ENCODE assay signal across 23 mouse cellular contexts in genomic region chr8:107121681-107122291, GRCm38 (mm10). TPM values are rescaled to one million over a fixed set of nuclear protein-coding genes. Genes with fewer than 3 reads are reported as not detected.
DNase-seq lines count a peak whose midpoint lies in the region; ATAC-seq and TF ChIP-seq lines count a peak whose summit lies in the region.
"Had no signal": no experiment of that assay in that cellular context is flagged by ENCODE, and none has a peak within 500 bp of the region (broad histone marks: within the 10 kb centered on the region; RNA-seq: fewer than 3 reads in every experiment).

No protein-coding gene starts in this region.

- H3K9ac ChIP-seq in forebrain, embryonic 11.5 days (ENCODE audit: low read length), result no peak overlapping the region
- H3K9ac ChIP-seq in forebrain, postnatal 0 days, result no peak overlapping the region
- no peak overlapping the region for H3K9ac ChIP-seq in embryonic facial prominence, embryonic 13.5 days
- H3K9ac ChIP-seq in kidney, embryonic 16.5 days (replicated peaks; ENCODE audit: low read length), result no peak overlapping the region
- H3K9ac ChIP-seq in stomach, embryonic 16.5 days (ENCODE audit: low read length), result no peak overlapping the region
- H3K9ac ChIP-seq: forebrain, embryonic 15.5 days; heart, embryonic 15.5 days; limb, embryonic 12.5 days; liver, embryonic 13.5 days; midbrain, embryonic 12.5 days; neural tube, embryonic 13.5 days had no signal

- no peak for ATAC-seq in forebrain, embryonic 11.5 days (replicated peaks; ENCODE audit: low FRiP score)
- ATAC-seq in forebrain, postnatal 0 days, result no peak
- ATAC-seq in embryonic facial prominence, embryonic 13.5 days (ENCODE audit: insufficient number of reproducible peaks, insufficient read depth, low FRiP score, low TSS enrichment, low read depth), result no peak
- ATAC-seq in kidney, embryonic 16.5 days (ENCODE audit: low FRiP score, low TSS enrichment), result no peak
- ATAC-seq in stomach, embryonic 16.5 days (ENCODE audit: insufficient read depth, low FRiP score), result no peak
- ATAC-seq: activated CD4-positive, CD25-positive, alpha-beta regulatory T cell, adult 4 months; CD4-positive, CD25-positive, alpha-beta regulatory T cell, adult 4 months; forebrain, embryonic 15.5 days had no signal

- peak; percentile 40 for DNase-seq in forebrain, embryonic 11.5 days (ENCODE audit: low spot score)
- no peak for DNase-seq in forebrain, postnatal 0 days
- no peak for DNase-seq in spleen, postnatal 4 days (ENCODE audit: low spot score in 2 of 2)
- DNase-seq in thymus, postnatal 10 days (ENCODE audit: low spot score in 2 of 2), result no peak
- DNase-seq: adrenal gland, postnatal 14 days; cerebellum, postnatal 36 days; gastrocnemius, postnatal 25 days; heart, adult 2 months; liver, embryonic 13.5 days had no signal

- 91% methylated on average over 7 of the region's 7 CpGs for WGBS in forebrain, embryonic 11.5 days
- 84% methylated on average over 7 of the region's 7 CpGs for WGBS in forebrain, postnatal 0 days
- WGBS in embryonic facial prominence, embryonic 13.5 days, result 87% methylated on average over 7 of the region's 7 CpGs
- 73% methylated on average over 7 of the region's 7 CpGs for WGBS in kidney, embryonic 16.5 days
- 82% methylated on average over 7 of the region's 7 CpGs for WGBS in stomach, embryonic 16.5 days

- peaks cover 3% of the 10 kb centered on the region for H3K4me1 ChIP-seq in forebrain, embryonic 11.5 days (replicated peaks; ENCODE audit: control insufficient read depth, insufficient read depth, low read length)
- H3K4me1 ChIP-seq in forebrain, postnatal 0 days (ENCODE audit: insufficient read depth), result no peaks in the 10 kb centered on the region
- peaks cover 14% of the 10 kb centered on the region for H3K4me1 ChIP-seq in embryonic facial prominence, embryonic 13.5 days
- peaks cover 62% of the 10 kb centered on the region for H3K4me1 ChIP-seq in kidney, embryonic 16.5 days (ENCODE audit: insufficient read depth, low read length)
- peaks cover 13% of the 10 kb centered on the region; the same call in 1 of the 2 replicates for H3K4me1 ChIP-seq in stomach, embryonic 16.5 days (ENCODE audit: control insufficient read depth, insufficient read depth, low read length)

- no peak for TF ChIP-seq CTCF in forebrain, postnatal 0 days (IDR thresholded peaks at IDR 0.05; ENCODE audit: low read depth)

- no peak overlapping the region for H3K4me3 ChIP-seq in forebrain, embryonic 11.5 days (ENCODE audit: low read depth, low read length)
- no peak overlapping the region for H3K4me3 ChIP-seq in forebrain, postnatal 0 days (ENCODE audit: low read depth, low read length)
- no peak overlapping the region for H3K4me3 ChIP-seq in embryonic facial prominence, embryonic 13.5 days
- H3K4me3 ChIP-seq in kidney, embryonic 16.5 days (ENCODE audit: low read length), result no peak overlapping the region
- no peak overlapping the region for H3K4me3 ChIP-seq in stomach, embryonic 16.5 days (replicated peaks; ENCODE audit: low read length)
- H3K4me3 ChIP-seq: forebrain, embryonic 15.5 days; heart, adult 2 months; heart, embryonic 15.5 days; limb, embryonic 12.5 days; liver, embryonic 13.5 days; midbrain, embryonic 12.5 days; neural tube, embryonic 13.5 days had no signal

- no peaks in the 10 kb centered on the region for H3K36me3 ChIP-seq in forebrain, embryonic 11.5 days (ENCODE audit: control insufficient read depth, insufficient read depth, low read length)
- no peaks in the 10 kb centered on the region for H3K36me3 ChIP-seq in forebrain, postnatal 0 days (ENCODE audit: insufficient read depth)
- H3K36me3 ChIP-seq in embryonic facial prominence, embryonic 13.5 days, result no peaks in the 10 kb centered on the region
- no peaks in the 10 kb centered on the region for H3K36me3 ChIP-seq in kidney, embryonic 16.5 days (ENCODE audit: insufficient read depth, low read length)
- no peaks in the 10 kb centered on the region for H3K36me3 ChIP-seq in stomach, embryonic 16.5 days (ENCODE audit: control insufficient read depth, insufficient read depth, low read length)
- H3K36me3 ChIP-seq: forebrain, embryonic 15.5 days; heart, embryonic 15.5 days; limb, embryonic 12.5 days; liver, embryonic 13.5 days; midbrain, embryonic 12.5 days; neural tube, embryonic 13.5 days had no signal

- H3K4me2 ChIP-seq in forebrain, embryonic 11.5 days (ENCODE audit: low read depth, low read length, severe bottlenecking), result no peak overlapping the region
- no peak overlapping the region for H3K4me2 ChIP-seq in forebrain, postnatal 0 days (ENCODE audit: low read depth)
- no peak overlapping the region for H3K4me2 ChIP-seq in embryonic facial prominence, embryonic 13.5 days
- H3K4me2 ChIP-seq in kidney, embryonic 16.5 days (replicated peaks; ENCODE audit: low read depth, low read length), result no peak overlapping the region
- H3K4me2 ChIP-seq in stomach, embryonic 16.5 days (ENCODE audit: low read depth, low read length), result no peak overlapping the region
- H3K4me2 ChIP-seq: forebrain, embryonic 15.5 days; heart, embryonic 15.5 days; limb, embryonic 12.5 days; liver, embryonic 13.5 days; midbrain, embryonic 12.5 days; neural tube, embryonic 13.5 days had no signal

- H3K27me3 ChIP-seq in forebrain, embryonic 11.5 days (ENCODE audit: control insufficient read depth, insufficient read depth, low read length), result no peaks in the 10 kb centered on the region
- no peaks in the 10 kb centered on the region for H3K27me3 ChIP-seq in forebrain, postnatal 0 days (ENCODE audit: insufficient read depth, low read length)
- no peaks in the 10 kb centered on the region for H3K27me3 ChIP-seq in embryonic facial prominence, embryonic 13.5 days
- no peaks in the 10 kb centered on the region for H3K27me3 ChIP-seq in kidney, embryonic 16.5 days (ENCODE audit: insufficient read depth, low read length)
- H3K27me3 ChIP-seq in stomach, embryonic 16.5 days (ENCODE audit: control insufficient read depth, insufficient read depth, low read length), result no peaks in the 10 kb centered on the region
- H3K27me3 ChIP-seq: forebrain, embryonic 15.5 days; heart, embryonic 15.5 days; limb, embryonic 12.5 days; liver, embryonic 13.5 days; midbrain, embryonic 12.5 days; neural tube, embryonic 13.5 days had no signal

- H3K27ac ChIP-seq in forebrain, embryonic 11.5 days (ENCODE audit: low read depth, low read length), result no peak overlapping the region
- no peak overlapping the region for H3K27ac ChIP-seq in forebrain, postnatal 0 days (ENCODE audit: low read depth, low read length)
- 0 out of 2 replicates have a peak overlapping the region, but pooled peaks have one; percentile 34 for H3K27ac ChIP-seq in embryonic facial prominence, embryonic 13.5 days
- H3K27ac ChIP-seq in kidney, embryonic 16.5 days (ENCODE audit: low read length), result peak overlapping the region; percentile 92
- peak overlapping the region; percentile 39; the same call in 1 of the 2 replicates for H3K27ac ChIP-seq in stomach, embryonic 16.5 days (ENCODE audit: low read length)
- H3K27ac ChIP-seq: forebrain, embryonic 15.5 days; heart, adult 2 months; heart, embryonic 15.5 days; limb, embryonic 12.5 days; liver, embryonic 13.5 days; macrophage; neural tube, embryonic 13.5 days had no signal

- no peaks in the 10 kb centered on the region for H3K9me3 ChIP-seq in forebrain, embryonic 11.5 days (ENCODE audit: control insufficient read depth, low read length)
- H3K9me3 ChIP-seq in forebrain, postnatal 0 days (ENCODE audit: low read length), result no peaks in the 10 kb centered on the region
- no peaks in the 10 kb centered on the region for H3K9me3 ChIP-seq in embryonic facial prominence, embryonic 13.5 days
- H3K9me3 ChIP-seq in kidney, embryonic 16.5 days (ENCODE audit: low read length), result no peaks in the 10 kb centered on the region
- H3K9me3 ChIP-seq in stomach, embryonic 16.5 days (replicated peaks; ENCODE audit: control insufficient read depth, low read length), result no peaks in the 10 kb centered on the region
- H3K9me3 ChIP-seq: forebrain, embryonic 15.5 days; limb, embryonic 12.5 days; liver, embryonic 13.5 days; midbrain, embryonic 12.5 days; neural tube, embryonic 13.5 days had no signal

RNA-seq across cellular contexts. Expression of gene Terf2, which starts 25.4 kb away (rescaled TPM):
- 15.9 and 18.3 TPM in 2 replicates for polyA plus RNA-seq in forebrain, embryonic 11.5 days (2014; fragmentation: Nextera tagmentation; extraction: Ambion mirVana)
- total RNA-seq in forebrain, postnatal 0 days (2014; rRNA removed), result 28.9 and 31.2 TPM in 2 replicates
- 18.9 and 24.2 TPM in 2 replicates for polyA plus RNA-seq in forebrain, postnatal 0 days (2015; fragmentation: Nextera tagmentation; extraction: Ambion mirVana)
- 24.7 and 24.8 TPM in 2 replicates for polyA plus RNA-seq in embryonic facial prominence, embryonic 13.5 days (2015; fragmentation: Nextera tagmentation; extraction: Ambion mirVana)
- polyA plus RNA-seq in kidney, embryonic 16.5 days (2015; fragmentation: Nextera tagmentation; extraction: Ambion mirVana), result 14.8 and 18.2 TPM in 2 replicates
- polyA plus RNA-seq in stomach, embryonic 16.5 days (2015; fragmentation: Nextera tagmentation; extraction: Ambion mirVana), result 13.1 and 14.0 TPM in 2 replicates

RNA-seq across cellular contexts. Expression of gene Cyb5b, which starts 28.7 kb away (rescaled TPM):
- polyA plus RNA-seq in forebrain, embryonic 11.5 days (2014; fragmentation: Nextera tagmentation; extraction: Ambion mirVana), result 168 and 173 TPM in 2 replicates
- total RNA-seq in forebrain, postnatal 0 days (2014; rRNA removed), result 105 and 127 TPM in 2 replicates
- polyA plus RNA-seq in forebrain, postnatal 0 days (2015; fragmentation: Nextera tagmentation; extraction: Ambion mirVana), result 71.4 and 88.6 TPM in 2 replicates
- polyA plus RNA-seq in embryonic facial prominence, embryonic 13.5 days (2015; fragmentation: Nextera tagmentation; extraction: Ambion mirVana), result 78.5 and 83.4 TPM in 2 replicates
- 138 and 144 TPM in 2 replicates for polyA plus RNA-seq in kidney, embryonic 16.5 days (2015; fragmentation: Nextera tagmentation; extraction: Ambion mirVana)
- 104 and 106 TPM in 2 replicates for polyA plus RNA-seq in stomach, embryonic 16.5 days (2015; fragmentation: Nextera tagmentation; extraction: Ambion mirVana)

RNA-seq across cellular contexts. Expression of gene Tmed6, which starts 56.3 kb away (rescaled TPM):
- polyA plus RNA-seq in forebrain, embryonic 11.5 days (2014; fragmentation: Nextera tagmentation; extraction: Ambion mirVana), result not detected in 2 replicates
- total RNA-seq in forebrain, postnatal 0 days (2014; rRNA removed), result not detected in 2 replicates
- not detected in 2 replicates for polyA plus RNA-seq in forebrain, postnatal 0 days (2015; fragmentation: Nextera tagmentation; extraction: Ambion mirVana)
- polyA plus RNA-seq in embryonic facial prominence, embryonic 13.5 days (2015; fragmentation: Nextera tagmentation; extraction: Ambion mirVana), result not detected in 2 replicates
- polyA plus RNA-seq in kidney, embryonic 16.5 days (2015; fragmentation: Nextera tagmentation; extraction: Ambion mirVana), result 25.3 and 27.7 TPM in 2 replicates
- 82.3 and 84.1 TPM in 2 replicates for polyA plus RNA-seq in stomach, embryonic 16.5 days (2015; fragmentation: Nextera tagmentation; extraction: Ambion mirVana)
- total RNA-seq: adrenal gland, postnatal 14 days; gastrocnemius, postnatal 25 days; heart, adult 2 months; hematopoietic stem cell, adult 5-6 weeks; layer of hippocampus, postnatal 14 days had no signal
- polyA plus RNA-seq: activated CD4-positive, CD25-positive, alpha-beta regulatory T cell, adult 4 months; brain, embryonic 14.5 days; CD4-positive, CD25-positive, alpha-beta regulatory T cell, adult 4 months; forebrain, embryonic 15.5 days; heart, adult 2 months; heart, embryonic 15.5 days; limb, embryonic 12.5 days; macrophage; midbrain, embryonic 12.5 days; neural tube, embryonic 13.5 days had no signal

Comparison
In these comparisons a context has a peak if more than half of its experiments do, and no peak if none do; other contexts are left out.
1. H3K27ac ChIP-seq: peak in embryonic facial prominence, embryonic 13.5 days (single experiment), kidney, embryonic 16.5 days (single experiment) and stomach, embryonic 16.5 days (single experiment); none in forebrain, embryonic 11.5 days (single experiment) and forebrain, postnatal 0 days (single experiment).
2. RNA of gene Tmed6, which starts 56.3 kb away (polyA plus RNA-seq): 82.3 to 84.1 TPM in stomach, embryonic 16.5 days and 25.3 to 27.7 TPM in kidney, embryonic 16.5 days; not detected in forebrain, embryonic 11.5 days, not detected in forebrain, postnatal 0 days and not detected in embryonic facial prominence, embryonic 13.5 days; every median in the first group is over 10 times any median in the second.